Comparison of ENCODE assay signal across 13 mouse cellular contexts in the genomic region with DNA sequence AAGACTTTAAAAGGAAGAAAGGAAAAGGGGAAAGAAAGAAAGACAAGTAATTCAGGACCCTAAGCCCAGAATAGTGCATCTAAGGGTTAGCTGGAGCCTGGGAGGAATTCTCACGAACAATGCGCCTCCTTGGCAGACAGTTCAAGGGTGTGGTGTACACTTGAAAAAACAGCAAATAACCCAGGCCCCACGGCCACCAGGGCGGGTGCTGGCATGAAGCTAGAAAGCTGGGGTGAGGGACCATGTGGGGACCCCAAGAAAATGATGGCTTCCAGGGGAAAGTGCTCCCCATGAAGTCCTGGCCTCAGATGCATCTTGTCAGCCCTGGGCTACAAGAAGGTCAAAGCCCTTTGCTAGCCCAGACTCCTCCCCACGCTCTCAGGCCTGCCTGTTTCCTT. TPM values are rescaled to one million over a fixed set of nuclear protein-coding genes. Genes with fewer than 3 reads are reported as not detected.
DNase-seq lines count a peak whose midpoint lies in the region; ATAC-seq and TF ChIP-seq lines count a peak whose summit lies in the region.
"Had no signal": no experiment of that assay in that cellular context is flagged by ENCODE, and none has a peak within 500 bp of the region (broad histone marks: within the 10 kb centered on the region; RNA-seq: fewer than 3 reads in every experiment).

No protein-coding gene starts in this region.

- TF ChIP-seq POLR2A in heart, adult 2 months (IDR thresholded peaks at IDR 0.05; ENCODE audit: insufficient read depth, low read depth, low read length), result no peak

- no peak for TF ChIP-seq EP300 in heart, adult 2 months (IDR thresholded peaks at IDR 0.05; ENCODE audit: insufficient read depth, low read depth, low read length)
- TF ChIP-seq EP300 in stomach, postnatal 0 days (optimal IDR thresholded peaks at IDR 0.05), result no peak
- TF ChIP-seq EP300 in heart, postnatal 0 days (IDR thresholded peaks at IDR 0.05; ENCODE audit: low read depth), result no peak

- no peaks in the 10 kb centered on the region for H3K79me2 ChIP-seq in heart, adult 2 months (replicated peaks; ENCODE audit: control insufficient read depth, insufficient read depth, low read length)

- H3K36me3 ChIP-seq in heart, adult 2 months (ENCODE audit: control insufficient read depth, insufficient read depth, low read length), result no peaks in the 10 kb centered on the region; the same call in 1 of the 2 replicates
- H3K36me3 ChIP-seq in stomach, embryonic 14.5 days (ENCODE audit: control insufficient read depth, insufficient read depth, low read length), result no peaks in the 10 kb centered on the region
- H3K36me3 ChIP-seq in stomach, postnatal 0 days (ENCODE audit: control insufficient read depth, insufficient read depth, low read length), result no peaks in the 10 kb centered on the region
- no peaks in the 10 kb centered on the region for H3K36me3 ChIP-seq in heart, postnatal 0 days (replicated peaks; ENCODE audit: control insufficient read depth, insufficient read depth, low read length)
- H3K36me3 ChIP-seq in intestine, embryonic 15.5 days, result no peaks in the 10 kb centered on the region
- H3K36me3 ChIP-seq: liver, embryonic 15.5 days; midbrain, embryonic 12.5 days had no signal

- no peak overlapping the region for H3K4me2 ChIP-seq in stomach, embryonic 14.5 days (replicated peaks; ENCODE audit: low read depth, low read length)
- H3K4me2 ChIP-seq in stomach, postnatal 0 days (replicated peaks; ENCODE audit: low read depth), result no peak overlapping the region
- H3K4me2 ChIP-seq in heart, postnatal 0 days (ENCODE audit: low read depth, low read length), result no peak overlapping the region
- H3K4me2 ChIP-seq in intestine, embryonic 15.5 days (replicated peaks), result no peak overlapping the region
- H3K4me2 ChIP-seq: liver, embryonic 15.5 days; midbrain, embryonic 12.5 days had no signal

- intact Hi-C loops in heart, adult 2 months (cut with DNase I), result loop anchor here (5.0 kb wide), 1 partner anchor 55 kb away; no protein-coding TSS in a partner anchor
- intact Hi-C loops in heart, postnatal 25 days (cut with DNase I), result loop anchor here (5.0 kb wide), 1 partner anchor 45 kb away; no protein-coding TSS in a partner anchor

- peak overlapping the region; percentile 66 for H3K27ac ChIP-seq in heart, adult 2 months
- peak overlapping the region; percentile 40; the same call in 1 of the 2 replicates for H3K27ac ChIP-seq in stomach, embryonic 14.5 days (ENCODE audit: low read length)
- H3K27ac ChIP-seq in stomach, postnatal 0 days (replicated peaks), result no peak overlapping the region
- peak overlapping the region; percentile 36 for H3K27ac ChIP-seq in heart, postnatal 0 days (ENCODE audit: low read depth)
- no peak overlapping the region for H3K27ac ChIP-seq in intestine, embryonic 15.5 days
- H3K27ac ChIP-seq: liver, embryonic 15.5 days; midbrain, embryonic 12.5 days had no signal

- no peak overlapping the region for H3K9ac ChIP-seq in heart, adult 2 months (ENCODE audit: low read depth, low read length)
- no peak overlapping the region for H3K9ac ChIP-seq in stomach, embryonic 14.5 days (replicated peaks; ENCODE audit: low read depth, low read length)
- H3K9ac ChIP-seq in stomach, postnatal 0 days (ENCODE audit: low read length), result no peak overlapping the region
- no peak overlapping the region for H3K9ac ChIP-seq in heart, postnatal 0 days (replicated peaks; ENCODE audit: low read depth, low read length)
- no peak overlapping the region for H3K9ac ChIP-seq in intestine, embryonic 15.5 days
- H3K9ac ChIP-seq: liver, embryonic 15.5 days; midbrain, embryonic 12.5 days had no signal

- DNase-seq in heart, adult 2 months, result peak; percentile 65 to 66
- DNase-seq in heart, postnatal 25 days (ENCODE audit: low spot score), result no peak
- no peak for DNase-seq in stomach, postnatal 0 days (ENCODE audit: low spot score)
- no peak for DNase-seq in heart, postnatal 0 days (ENCODE audit: low spot score)
- peak; percentile 77 for DNase-seq in lung, postnatal 36 days
- no peak for DNase-seq in cerebellum, postnatal 14 days
- DNase-seq: retina, postnatal 1 day; thymus, postnatal 25 days had no signal

- no peak for ATAC-seq in stomach, embryonic 14.5 days (ENCODE audit: insufficient number of reproducible peaks, insufficient read depth, low FRiP score, low read depth)
- ATAC-seq in stomach, postnatal 0 days (ENCODE audit: low FRiP score, low TSS enrichment), result no peak
- ATAC-seq in heart, postnatal 0 days (ENCODE audit: insufficient read depth, low read depth), result no peak
- ATAC-seq in intestine, embryonic 15.5 days, result no peak

- no peak for TF ChIP-seq CTCF in heart, adult 2 months (IDR thresholded peaks at IDR 0.05)
- no peak for TF ChIP-seq CTCF in stomach, postnatal 0 days (IDR thresholded peaks at IDR 0.05; ENCODE audit: low read depth)
- TF ChIP-seq CTCF in heart, postnatal 0 days (IDR thresholded peaks at IDR 0.05; ENCODE audit: low read depth), result no peak

- no peak overlapping the region for H3K4me3 ChIP-seq in heart, adult 2 months
- H3K4me3 ChIP-seq in stomach, embryonic 14.5 days (ENCODE audit: low read depth, low read length), result no peak overlapping the region
- no peak overlapping the region for H3K4me3 ChIP-seq in stomach, postnatal 0 days (ENCODE audit: low read depth, low read length)
- H3K4me3 ChIP-seq in heart, postnatal 0 days (ENCODE audit: low read depth, low read length), result no peak overlapping the region
- no peak overlapping the region for H3K4me3 ChIP-seq in intestine, embryonic 15.5 days (replicated peaks)
- H3K4me3 ChIP-seq: erythroblast, embryonic 14.5 days; liver, embryonic 15.5 days; midbrain, embryonic 12.5 days had no signal

- H3K27me3 ChIP-seq in heart, adult 2 months (ENCODE audit: control insufficient read depth, insufficient read depth, low read length), result no peaks in the 10 kb centered on the region
- no peaks in the 10 kb centered on the region for H3K27me3 ChIP-seq in stomach, embryonic 14.5 days (ENCODE audit: control insufficient read depth, insufficient read depth, low read length)
- H3K27me3 ChIP-seq in stomach, postnatal 0 days (ENCODE audit: control insufficient read depth, insufficient read depth, low read length), result no peaks in the 10 kb centered on the region
- H3K27me3 ChIP-seq in heart, postnatal 0 days (ENCODE audit: control insufficient read depth, insufficient read depth, low read length), result no peaks in the 10 kb centered on the region
- no peaks in the 10 kb centered on the region for H3K27me3 ChIP-seq in intestine, embryonic 15.5 days (replicated peaks)
- H3K27me3 ChIP-seq: liver, embryonic 15.5 days; midbrain, embryonic 12.5 days had no signal

- H3K4me1 ChIP-seq in heart, adult 2 months (ENCODE audit: control insufficient read depth, insufficient read depth, low read length), result peaks cover 22% of the 10 kb centered on the region
- H3K4me1 ChIP-seq in stomach, embryonic 14.5 days (ENCODE audit: control insufficient read depth, insufficient read depth, low read length), result peaks cover 26% of the 10 kb centered on the region
- H3K4me1 ChIP-seq in stomach, postnatal 0 days (replicated peaks; ENCODE audit: control insufficient read depth, insufficient read depth), result peaks cover 10% of the 10 kb centered on the region
- H3K4me1 ChIP-seq in heart, postnatal 0 days (ENCODE audit: control insufficient read depth, insufficient read depth), result peaks cover 26% of the 10 kb centered on the region
- peaks cover 23% of the 10 kb centered on the region for H3K4me1 ChIP-seq in intestine, embryonic 15.5 days (replicated peaks)
- H3K4me1 ChIP-seq: liver, embryonic 15.5 days had no signal

- H3K9me3 ChIP-seq in stomach, embryonic 14.5 days (ENCODE audit: control insufficient read depth, low read depth, low read length), result no peaks in the 10 kb centered on the region
- H3K9me3 ChIP-seq in stomach, postnatal 0 days (ENCODE audit: control insufficient read depth, low read length), result no peaks in the 10 kb centered on the region
- H3K9me3 ChIP-seq in heart, postnatal 0 days (replicated peaks; ENCODE audit: control insufficient read depth, low read length), result no peaks in the 10 kb centered on the region
- no peaks in the 10 kb centered on the region for H3K9me3 ChIP-seq in intestine, embryonic 15.5 days
- H3K9me3 ChIP-seq: liver, embryonic 15.5 days; midbrain, embryonic 12.5 days had no signal

- WGBS in heart, adult 2 months, result 39% methylated on average over 5 of the region's 5 CpGs
- WGBS in stomach, embryonic 14.5 days, result 69% methylated on average over 5 of the region's 5 CpGs
- 33% methylated on average over 5 of the region's 5 CpGs for WGBS in stomach, postnatal 0 days
- WGBS in heart, postnatal 0 days, result 40% methylated on average over 5 of the region's 5 CpGs
- 67% methylated on average over 5 of the region's 5 CpGs for WGBS in intestine, embryonic 15.5 days

RNA-seq across cellular contexts. Expression of a gene that starts 58.6 kb away (rescaled TPM):
- 10 to 100 TPM; 55.1 to 70.5 TPM for total RNA-seq in heart, adult 2 months (2021)
- polyA plus RNA-seq in heart, adult 2 months (2012; rRNA removed), result 32.4 and 35.4 TPM in 2 replicates
- 10 to 100 TPM; 53.0 to 54.8 TPM for total RNA-seq in heart, postnatal 25 days (2021)
- polyA plus RNA-seq in stomach, embryonic 14.5 days (2014; fragmentation: Nextera tagmentation; extraction: Ambion mirVana), result 8.7 and 10.9 TPM in 2 replicates
- 7.4 and 8.5 TPM in 2 replicates for polyA plus RNA-seq in stomach, postnatal 0 days (2015; fragmentation: Nextera tagmentation; extraction: Ambion mirVana)
- 117 and 136 TPM in 2 replicates for total RNA-seq in heart, postnatal 0 days (2014; rRNA removed; ENCODE audit: low replicate concordance)
- polyA plus RNA-seq in heart, postnatal 0 days (2015; fragmentation: Nextera tagmentation; extraction: Ambion mirVana), result 21.3 and 24.8 TPM in 2 replicates
- 9.1 and 9.4 TPM in 2 replicates for polyA plus RNA-seq in intestine, embryonic 15.5 days (2015; fragmentation: Nextera tagmentation; extraction: Ambion mirVana)
- polyA plus RNA-seq: erythroblast, embryonic 14.5 days had no signal

Comparison
In these comparisons a context has a peak if more than half of its experiments do, and no peak if none do; other contexts are left out.
1. DNase-seq: peak in heart, adult 2 months (2 of 2) and lung, postnatal 36 days (single experiment); none in heart, postnatal 25 days (single experiment), stomach, postnatal 0 days (single experiment), heart, postnatal 0 days (single experiment) and cerebellum, postnatal 14 days (0 of 2).
2. H3K27ac ChIP-seq: peak in heart, adult 2 months (single experiment), stomach, embryonic 14.5 days (single experiment) and heart, postnatal 0 days (single experiment); none in stomach, postnatal 0 days (single experiment) and intestine, embryonic 15.5 days (single experiment).